Mouse (Mus musculus): ENCODE data around the gene Ddt. TPM values are rescaled to one million over a fixed set of nuclear protein-coding genes. Genes with fewer than 3 reads are reported as not detected.

Gene Ddt
- polyA plus RNA-seq, 1 experiment from 2014 or later: 40.9 TPM

DNA sequence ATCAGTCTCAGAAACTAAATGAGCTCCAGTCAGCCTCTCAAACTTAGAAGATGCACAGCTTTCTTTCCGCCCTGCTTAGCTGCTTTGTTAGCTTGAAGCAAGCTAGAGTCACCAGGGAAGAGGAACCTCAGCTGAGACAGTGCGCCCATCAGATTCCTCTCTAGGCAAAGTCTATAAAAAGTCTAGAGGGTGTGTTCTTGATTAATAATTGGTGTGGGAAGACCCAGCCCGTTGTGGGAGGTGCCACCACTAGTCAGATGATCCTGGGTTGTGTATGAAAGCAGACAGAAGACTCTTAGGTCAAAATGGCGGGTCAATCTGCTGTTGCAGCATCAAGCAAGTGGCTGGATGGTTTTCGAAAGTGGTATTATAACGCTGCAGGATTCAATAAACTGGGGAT lies 6.4 kb downstream of the Ddt start:
- Histone ChIP-seq H3K27ac (no peak overlapping the region), H3K9ac (no peak overlapping the region), H3K4me3 (no peak overlapping the region), H3K27me3 (0 out of 2 replicates have a peak, but pooled peaks cover 3% of the 10 kb centered on the region), H3K9me3 (replicated peaks) (no peaks in the 10 kb centered on the region), H3K36me3 (no peaks in the 10 kb centered on the region), H3K4me2 (no peak overlapping the region), H3K4me1 (replicated peaks) (peaks cover 17% of the 10 kb centered on the region)
- 85% methylated on average over 6 of the region's 6 CpGs for WGBS
- ATAC-seq (replicated peaks; ENCODE audit: insufficient number of reproducible peaks, insufficient read depth, low FRiP score, low read depth): no peak

DNA sequence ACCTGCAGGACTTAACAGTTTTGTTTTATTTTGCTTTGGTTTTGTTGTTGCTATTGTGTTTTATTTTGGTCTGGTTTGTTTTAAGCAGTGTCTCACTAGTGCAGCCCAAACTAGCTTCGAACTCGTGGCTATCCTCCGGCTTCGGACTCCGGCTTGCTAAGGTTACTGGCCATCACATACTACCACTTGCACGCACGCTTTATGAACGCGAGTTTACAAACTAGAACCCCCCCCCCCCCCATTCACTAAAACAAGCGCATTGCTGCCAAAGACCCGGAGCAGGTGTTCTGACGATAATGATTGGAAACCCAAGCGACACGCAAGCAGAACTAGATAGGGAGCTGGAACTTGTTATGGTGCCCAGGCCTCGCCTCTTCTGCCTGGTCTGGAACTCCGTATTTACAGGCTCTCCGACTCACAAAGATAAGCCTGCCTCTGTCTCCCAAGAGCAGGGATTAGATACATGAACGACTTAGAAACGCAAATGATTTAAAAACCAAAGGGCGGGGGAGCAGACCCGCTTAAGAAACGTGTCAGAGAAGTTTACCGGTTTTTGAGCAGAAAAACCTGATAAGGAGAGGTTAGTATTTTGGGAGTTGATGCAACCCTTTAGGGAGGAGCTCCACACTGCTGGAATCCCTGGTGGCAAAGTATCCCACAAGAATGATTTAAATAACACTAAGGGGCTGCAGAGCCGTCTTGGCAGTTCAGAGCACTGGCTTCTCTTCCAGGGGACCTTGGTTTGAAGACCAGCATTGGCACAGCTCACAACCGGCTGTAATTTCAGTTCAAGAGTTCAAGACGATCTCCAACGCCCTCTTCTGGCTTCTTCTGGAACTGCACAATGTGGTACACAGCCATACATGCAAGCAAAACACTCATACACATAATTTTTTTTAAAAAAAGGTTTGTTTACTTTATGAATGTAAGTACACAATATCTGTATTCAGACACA lies 8.4 kb downstream of the Ddt start:
- under 1% methylated on average over 27 of the region's 27 CpGs for WGBS
- peak overlapping the region; percentile 99 for H3K4me3 ChIP-seq
- peaks cover 17% of the 10 kb centered on the region for H3K4me1 ChIP-seq (replicated peaks)
- H3K27ac ChIP-seq: peak overlapping the region; percentile 70
- no peaks in the 10 kb centered on the region for H3K9me3 ChIP-seq (replicated peaks)
- peak overlapping the region; percentile 53 for H3K9ac ChIP-seq
- H3K36me3 ChIP-seq: 0 out of 2 replicates have a peak, but pooled peaks cover 9% of the 10 kb centered on the region
- ATAC-seq (replicated peaks; ENCODE audit: insufficient number of reproducible peaks, insufficient read depth, low FRiP score, low read depth): no peak
- no peaks in the 10 kb centered on the region for H3K27me3 ChIP-seq
- peak overlapping the region; percentile 85 for H3K4me2 ChIP-seq

GRCm38 (mm10) chr10:75763682-75764518 lies 9.3 kb downstream of the Ddt start, which contains the start of gene Cabin1:
Gene Cabin1, minus strand, starts transcription at chr10:75764341.
- Histone ChIP-seq H3K4me1 (replicated peaks) (peaks cover 17% of the 10 kb centered on the region), H3K27ac (peak within 1 kb of the TSS; percentile 70), H3K27me3 (no peaks in the 10 kb centered on the region), H3K9me3 (replicated peaks) (no peaks in the 10 kb centered on the region), H3K4me2 (peak within 1 kb of the TSS; percentile 85), H3K4me3 (peak within 1 kb of the TSS; percentile 99), H3K9ac (peak within 1 kb of the TSS; percentile 88), H3K36me3 (0 out of 2 replicates have a peak, but pooled peaks cover 9% of the 10 kb centered on the region)
- WGBS: under 1% methylated on average over 61 of the region's 61 CpGs
- ATAC-seq (replicated peaks; ENCODE audit: insufficient number of reproducible peaks, insufficient read depth, low FRiP score, low read depth): peak; percentile 99

GRCm38 (mm10) chr10:75762413-75762812 lies 10.8 kb downstream of the Ddt start:
- H3K9me3 ChIP-seq (replicated peaks): no peaks in the 10 kb centered on the region
- peaks cover 15% of the 10 kb centered on the region; the same call in 1 of the 2 replicates for H3K36me3 ChIP-seq
- no peak overlapping the region for H3K9ac ChIP-seq
- no peaks in the 10 kb centered on the region for H3K27me3 ChIP-seq
- H3K4me3 ChIP-seq: no peak overlapping the region
- no peak overlapping the region for H3K27ac ChIP-seq
- WGBS: 85% methylated on average over 3 of the region's 3 CpGs
- H3K4me2 ChIP-seq: no peak overlapping the region
- H3K4me1 ChIP-seq (replicated peaks): peaks cover 17% of the 10 kb centered on the region
- no peak for ATAC-seq (replicated peaks; ENCODE audit: insufficient number of reproducible peaks, insufficient read depth, low FRiP score, low read depth)

DNA sequence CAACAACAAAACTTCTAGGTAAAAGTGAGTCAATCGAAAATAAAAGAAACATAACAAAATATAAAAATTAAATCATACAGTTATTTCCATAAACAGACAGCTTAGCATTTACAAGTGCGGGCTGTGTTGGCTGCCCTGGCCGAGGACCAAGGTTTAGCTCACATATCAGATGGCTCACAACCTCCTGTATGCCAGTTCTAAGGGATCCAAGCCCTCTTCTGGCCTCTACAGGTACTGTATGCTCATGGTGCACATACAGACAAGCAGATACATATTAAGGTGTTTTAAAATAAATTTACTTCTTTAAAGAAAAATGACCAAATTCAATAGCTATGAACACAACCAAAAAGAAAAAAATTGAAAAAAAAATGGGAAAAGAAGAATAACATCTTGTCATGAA lies 12.9 kb downstream of the Ddt start:
- no peak for ATAC-seq (replicated peaks; ENCODE audit: insufficient number of reproducible peaks, insufficient read depth, low FRiP score, low read depth)
- H3K4me3 ChIP-seq: no peak overlapping the region
- 95% methylated on average over 3 of the region's 3 CpGs for WGBS

DNA sequence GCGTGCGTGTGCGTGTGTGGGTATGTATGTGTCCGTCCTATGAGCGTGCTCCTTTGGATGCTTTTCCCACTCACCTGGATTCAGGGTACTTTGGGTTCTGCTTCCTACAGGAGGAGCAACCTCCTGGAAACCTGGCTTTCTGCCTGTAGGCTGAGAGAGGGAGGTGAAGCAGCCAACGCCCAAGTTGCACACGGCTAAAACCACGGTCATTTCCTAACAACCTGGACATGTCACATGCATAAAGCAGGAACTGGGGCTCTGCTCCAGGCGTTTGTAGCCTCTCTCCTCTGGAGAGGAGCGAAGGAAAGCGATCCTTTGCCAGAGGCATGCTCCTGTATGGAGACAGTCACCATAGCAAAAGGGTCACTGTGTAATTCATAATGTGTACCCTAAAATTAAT lies 16.5 kb downstream of the Ddt start:
- peaks cover 56% of the 10 kb centered on the region for H3K36me3 ChIP-seq
- H3K4me1 ChIP-seq (replicated peaks): no peaks in the 10 kb centered on the region
- ATAC-seq (replicated peaks; ENCODE audit: insufficient number of reproducible peaks, insufficient read depth, low FRiP score, low read depth): no peak
- H3K4me3 ChIP-seq: no peak overlapping the region
- H3K27ac ChIP-seq: no peak overlapping the region
- no peak overlapping the region for H3K9ac ChIP-seq
- WGBS: 90% methylated on average over 11 of the region's 11 CpGs
- no peaks in the 10 kb centered on the region for H3K27me3 ChIP-seq
- no peak overlapping the region for H3K4me2 ChIP-seq
- H3K9me3 ChIP-seq (replicated peaks): no peaks in the 10 kb centered on the region

More for the DNA sequence above, 12.9 kb downstream of the Ddt start:
- H3K27ac ChIP-seq: no peak overlapping the region
- peaks cover 21% of the 10 kb centered on the region; the same call in 1 of the 2 replicates for H3K36me3 ChIP-seq
- H3K27me3 ChIP-seq: no peaks in the 10 kb centered on the region
- no peak overlapping the region for H3K9ac ChIP-seq
- peaks cover 17% of the 10 kb centered on the region for H3K4me1 ChIP-seq (replicated peaks)
- H3K9me3 ChIP-seq (replicated peaks): no peaks in the 10 kb centered on the region
- no peak overlapping the region for H3K4me2 ChIP-seq

DNA sequence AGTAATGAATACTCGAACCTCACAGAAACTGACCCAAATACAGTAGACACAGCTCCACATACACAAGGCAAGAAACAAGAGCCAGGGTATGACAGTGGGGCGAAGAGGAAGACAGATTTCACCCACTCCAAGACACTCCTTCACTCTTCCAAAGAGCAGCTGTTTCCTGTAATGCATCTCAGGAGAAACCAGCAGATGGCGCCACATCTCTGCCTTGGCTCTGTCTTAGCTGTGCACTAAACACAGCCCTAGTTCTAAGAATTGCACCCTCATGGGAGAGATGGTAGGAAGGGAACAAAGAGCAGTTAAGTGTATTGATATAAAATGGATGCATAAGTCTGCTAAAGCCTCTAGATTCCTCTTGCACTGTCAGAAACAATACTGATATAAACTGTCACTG lies 29.2 kb downstream of the Ddt start:
- peaks cover 77% of the 10 kb centered on the region for H3K36me3 ChIP-seq
- ATAC-seq (replicated peaks; ENCODE audit: insufficient number of reproducible peaks, insufficient read depth, low FRiP score, low read depth): peak; percentile 50; the same call in 1 of the 2 replicates
- no peaks in the 10 kb centered on the region for H3K27me3 ChIP-seq
- H3K4me2 ChIP-seq: no peak overlapping the region
- H3K9me3 ChIP-seq (replicated peaks): no peaks in the 10 kb centered on the region
- H3K27ac ChIP-seq: no peak overlapping the region
- H3K9ac ChIP-seq: no peak overlapping the region
- H3K4me1 ChIP-seq (replicated peaks): no peaks in the 10 kb centered on the region
- WGBS: 43% methylated on average over 3 of the region's 3 CpGs
- H3K4me3 ChIP-seq: no peak overlapping the region

DNA sequence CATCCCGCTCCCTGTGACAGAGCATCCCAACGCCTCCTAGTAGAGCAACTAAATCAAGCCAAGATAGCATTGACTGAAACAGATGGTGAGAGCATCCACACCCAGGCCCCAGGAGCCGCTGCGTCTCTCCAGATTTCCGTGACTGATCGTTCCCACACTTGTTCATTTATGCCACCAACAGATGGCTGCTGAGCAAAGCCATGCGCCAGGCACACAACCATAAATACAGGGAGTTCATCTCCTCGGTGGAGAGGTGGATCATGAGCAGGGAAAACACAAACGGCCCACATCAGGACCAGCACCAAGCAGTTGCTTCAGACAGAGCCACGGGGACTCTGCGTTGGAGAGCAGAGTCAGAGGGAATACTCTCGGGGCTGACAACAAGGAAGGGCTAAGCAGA lies 29.8 kb downstream of the Ddt start:
- no peaks in the 10 kb centered on the region for H3K9me3 ChIP-seq (replicated peaks)
- H3K4me2 ChIP-seq: no peak overlapping the region
- H3K9ac ChIP-seq: no peak overlapping the region
- H3K27me3 ChIP-seq: no peaks in the 10 kb centered on the region
- no peak overlapping the region for H3K27ac ChIP-seq
- peaks cover 77% of the 10 kb centered on the region for H3K36me3 ChIP-seq
- no peaks in the 10 kb centered on the region for H3K4me1 ChIP-seq (replicated peaks)
- WGBS: 90% methylated on average over 12 of the region's 12 CpGs
- ATAC-seq (replicated peaks; ENCODE audit: insufficient number of reproducible peaks, insufficient read depth, low FRiP score, low read depth): no peak
- H3K4me3 ChIP-seq: no peak overlapping the region

- Histone ChIP-seq H3K9me3 (replicated peaks) (no peaks in the 10 kb centered on the region), H3K27ac (no peak overlapping the region), H3K4me2 (no peak overlapping the region), H3K27me3 (no peaks in the 10 kb centered on the region), H3K4me3 (no peak overlapping the region), H3K4me1 (replicated peaks) (no peaks in the 10 kb centered on the region), H3K9ac (no peak overlapping the region), H3K36me3 (peaks cover 74% of the 10 kb centered on the region)
- 92% methylated on average over 3 of the region's 3 CpGs for WGBS
- ATAC-seq (replicated peaks; ENCODE audit: insufficient number of reproducible peaks, insufficient read depth, low FRiP score, low read depth): no peak
These were observed 32.3 kb downstream of the Ddt start for GRCm38 (mm10) chr10:75740866-75741265.

DNA sequence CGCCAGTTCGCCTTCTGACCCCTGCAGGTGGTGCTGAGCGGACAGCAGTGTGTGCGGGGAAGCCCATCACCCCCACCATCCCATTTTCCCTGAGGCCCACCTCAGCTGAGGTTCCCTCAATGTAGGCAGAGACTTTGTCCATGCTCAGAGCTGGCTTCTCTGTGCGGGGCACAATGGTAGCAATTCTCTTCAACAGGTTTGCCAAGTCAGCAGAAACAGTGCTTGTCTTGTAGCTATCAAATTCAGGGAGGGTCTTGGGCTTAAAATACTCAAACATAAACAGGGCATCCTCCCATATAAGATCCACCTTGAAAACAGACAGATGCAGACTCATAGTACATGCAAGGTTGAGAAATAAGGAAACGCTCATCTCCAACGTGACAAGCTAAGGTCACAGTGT lies 47.8 kb downstream of the Ddt start:
- Histone ChIP-seq H3K27me3 (no peaks in the 10 kb centered on the region), H3K27ac (no peak overlapping the region), H3K4me3 (no peak overlapping the region), H3K9me3 (replicated peaks) (no peaks in the 10 kb centered on the region), H3K4me1 (replicated peaks) (no peaks in the 10 kb centered on the region), H3K9ac (no peak overlapping the region), H3K36me3 (peaks cover 89% of the 10 kb centered on the region), H3K4me2 (no peak overlapping the region)
- ATAC-seq (replicated peaks; ENCODE audit: insufficient number of reproducible peaks, insufficient read depth, low FRiP score, low read depth): no peak
- WGBS: 91% methylated on average over 7 of the region's 7 CpGs

All from heart, embryonic 15.5 days (tissue).